Mouse (Mus musculus) liver, adult (tissue): ENCODE data around the gene Nprl3.

Experiments
- GATA4 ChIP-seq: IDR thresholded peaks from 2 replicates; pipeline ENCODE4 v1.6.1; 2014; ENCODE audit warnings: mild to moderate bottlenecking, low read length; ENCODE audit not compliant: insufficient replicate concordance

Gene Nprl3

DNA sequence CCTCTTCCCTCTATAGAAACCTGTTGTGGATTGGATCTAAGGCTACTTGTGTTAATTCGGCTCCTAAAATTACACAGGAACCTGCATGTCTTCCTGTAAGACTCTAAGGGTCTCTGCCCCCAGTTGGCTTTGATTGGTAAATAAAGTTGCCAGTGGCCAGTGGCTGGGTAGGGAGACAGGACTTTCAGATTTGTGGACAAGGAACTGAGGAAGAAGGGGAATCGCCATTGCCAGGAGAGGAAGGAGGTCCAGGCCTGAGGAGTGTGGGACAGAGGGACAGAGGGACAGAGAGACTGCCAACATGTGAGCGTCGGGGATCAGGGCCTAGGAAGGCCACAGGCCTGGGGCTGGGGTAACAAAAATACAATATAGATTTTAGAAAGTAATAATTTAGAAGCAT lies 86.3 kb downstream of the Nprl3 start:
- no peak for TF ChIP-seq GATA4

DNA sequence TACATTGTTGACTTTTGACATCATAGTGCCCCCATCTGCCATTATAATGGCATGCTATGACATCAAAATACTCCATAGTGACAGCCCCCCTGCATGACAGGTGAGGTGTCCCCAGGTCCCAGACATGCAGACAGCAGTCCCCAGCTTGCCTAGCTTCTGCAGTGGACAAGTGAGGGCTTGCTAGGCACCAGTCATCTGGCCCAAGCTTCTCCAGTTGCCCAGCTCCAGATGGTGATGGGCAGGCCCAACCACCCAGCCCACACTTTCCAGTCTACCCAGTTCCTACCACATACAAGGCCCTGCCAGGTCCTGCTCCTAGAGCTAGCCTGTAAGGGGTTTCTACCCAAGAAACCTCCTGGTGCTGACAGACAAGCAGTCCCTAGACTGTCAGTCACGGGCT lies 89.0 kb downstream of the Nprl3 start:
- no peak for TF ChIP-seq GATA4
